In the genomic region with DNA sequence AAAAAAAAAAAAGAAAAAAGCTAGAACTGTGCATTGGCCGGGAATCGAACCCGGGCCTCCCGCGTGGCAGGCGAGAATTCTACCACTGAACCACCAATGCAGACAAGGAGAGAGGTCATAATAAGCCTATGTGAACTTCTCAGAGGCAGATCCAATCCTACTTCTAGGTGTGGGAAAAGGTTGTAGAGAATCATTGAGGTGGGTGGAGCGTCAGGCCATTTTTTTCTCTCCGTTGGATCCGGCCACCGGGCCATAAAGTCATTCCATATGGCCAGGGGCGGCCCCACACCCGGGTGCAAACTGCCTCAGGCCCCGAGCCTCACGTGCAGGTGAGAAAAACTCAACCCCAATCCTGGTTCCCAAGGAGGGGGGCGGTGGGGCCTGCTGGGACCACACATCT, we compare ENCODE assay signal across 8 mouse cellular contexts. TPM values are rescaled to one million over a fixed set of nuclear protein-coding genes. Genes with fewer than 3 reads are reported as not detected.
DNase-seq lines count a peak whose midpoint lies in the region; ATAC-seq and TF ChIP-seq lines count a peak whose summit lies in the region.

No protein-coding gene starts in this region.

- H3K36me3 ChIP-seq in embryonic facial prominence, embryonic 15.5 days = no peaks in the 10 kb centered on the region
- no peaks in the 10 kb centered on the region for H3K36me3 ChIP-seq in heart, embryonic 14.5 days (ENCODE audit: control insufficient read depth, insufficient read depth, low read length)
- H3K36me3 ChIP-seq in liver, embryonic 15.5 days (replicated peaks) = no peaks in the 10 kb centered on the region
- no peaks in the 10 kb centered on the region for H3K36me3 ChIP-seq in neural tube, embryonic 11.5 days (ENCODE audit: control insufficient read depth, insufficient read depth, low read length)
- H3K36me3 ChIP-seq in stomach, postnatal 0 days (ENCODE audit: control insufficient read depth, insufficient read depth, low read length) = no peaks in the 10 kb centered on the region

- peak overlapping the region; percentile 96 for H3K4me2 ChIP-seq in embryonic facial prominence, embryonic 15.5 days (replicated peaks)
- peak overlapping the region; percentile 84 for H3K4me2 ChIP-seq in heart, embryonic 14.5 days (ENCODE audit: low read length)
- H3K4me2 ChIP-seq in liver, embryonic 15.5 days = peak overlapping the region; percentile 98
- peak overlapping the region; percentile 98 for H3K4me2 ChIP-seq in neural tube, embryonic 11.5 days (ENCODE audit: low read depth)
- H3K4me2 ChIP-seq in stomach, postnatal 0 days (replicated peaks; ENCODE audit: low read depth) = peak overlapping the region; percentile 83

- H3K27me3 ChIP-seq in embryonic facial prominence, embryonic 15.5 days = no peaks in the 10 kb centered on the region; the same call in 1 of the 2 replicates
- no peaks in the 10 kb centered on the region for H3K27me3 ChIP-seq in heart, embryonic 14.5 days (ENCODE audit: control insufficient read depth, insufficient read depth, low read length)
- H3K27me3 ChIP-seq in liver, embryonic 15.5 days = peaks cover 74% of the 10 kb centered on the region
- H3K27me3 ChIP-seq in neural tube, embryonic 11.5 days (ENCODE audit: control insufficient read depth, insufficient read depth, low read length) = peaks cover 21% of the 10 kb centered on the region
- no peaks in the 10 kb centered on the region for H3K27me3 ChIP-seq in stomach, postnatal 0 days (ENCODE audit: control insufficient read depth, insufficient read depth, low read length)

- peak overlapping the region; percentile 89 for H3K27ac ChIP-seq in embryonic facial prominence, embryonic 15.5 days (replicated peaks)
- peak overlapping the region in 1 of 2 experiments; percentile 90; a peak in 1 of 4 replicates for H3K27ac ChIP-seq in heart, embryonic 14.5 days (replicated peaks in 1 of 2; ENCODE audit: control insufficient read depth in 1 of 2, insufficient read depth in 1 of 2, low read depth in 2 of 2, low read length in 2 of 2)
- H3K27ac ChIP-seq in liver, embryonic 15.5 days (replicated peaks) = no peak overlapping the region
- H3K27ac ChIP-seq in neural tube, embryonic 11.5 days (ENCODE audit: low read depth, low read length) = no peak overlapping the region
- no peak overlapping the region; the same call in 1 of the 2 replicates for H3K27ac ChIP-seq in stomach, postnatal 0 days (replicated peaks)

- no peak for TF ChIP-seq CTCF in stomach, postnatal 0 days (IDR thresholded peaks at IDR 0.05; ENCODE audit: low read depth)

- H3K4me3 ChIP-seq in embryonic facial prominence, embryonic 15.5 days (replicated peaks) = peak overlapping the region; percentile 91
- peak overlapping the region; percentile 72 to 81 for H3K4me3 ChIP-seq in heart, embryonic 14.5 days (ENCODE audit: control insufficient read depth in 1 of 2, insufficient read depth in 1 of 2, low read depth in 1 of 2, low read length in 2 of 2)
- H3K4me3 ChIP-seq in liver, embryonic 15.5 days (replicated peaks) = peak overlapping the region; percentile 71
- H3K4me3 ChIP-seq in neural tube, embryonic 11.5 days (ENCODE audit: low read depth, low read length) = peak overlapping the region; percentile 75
- H3K4me3 ChIP-seq in stomach, postnatal 0 days (ENCODE audit: low read depth, low read length) = peak overlapping the region; percentile 64

- H3K9me3 ChIP-seq in embryonic facial prominence, embryonic 15.5 days (replicated peaks) = no peaks in the 10 kb centered on the region
- no peaks in the 10 kb centered on the region for H3K9me3 ChIP-seq in heart, embryonic 14.5 days (ENCODE audit: control insufficient read depth, low read length)
- no peaks in the 10 kb centered on the region for H3K9me3 ChIP-seq in liver, embryonic 15.5 days (replicated peaks)
- no peaks in the 10 kb centered on the region for H3K9me3 ChIP-seq in neural tube, embryonic 11.5 days (ENCODE audit: control insufficient read depth, low read length)
- no peaks in the 10 kb centered on the region for H3K9me3 ChIP-seq in stomach, postnatal 0 days (ENCODE audit: control insufficient read depth, low read length)

- no peak for ATAC-seq in embryonic facial prominence, embryonic 15.5 days (ENCODE audit: insufficient number of reproducible peaks, low FRiP score, low TSS enrichment, low read depth)
- no peak for ATAC-seq in heart, embryonic 14.5 days (ENCODE audit: insufficient number of reproducible peaks, insufficient read depth, low FRiP score, low read depth)
- no peak for ATAC-seq in liver, embryonic 15.5 days (ENCODE audit: insufficient read depth)
- ATAC-seq in neural tube, embryonic 11.5 days (ENCODE audit: insufficient read depth, low FRiP score, low TSS enrichment) = peak; percentile 38; the same call in 1 of the 2 replicates
- peak; percentile 35 for ATAC-seq in stomach, postnatal 0 days (ENCODE audit: low FRiP score, low TSS enrichment)

- peaks cover 36% of the 10 kb centered on the region for H3K4me1 ChIP-seq in embryonic facial prominence, embryonic 15.5 days
- H3K4me1 ChIP-seq in heart, embryonic 14.5 days (ENCODE audit: control insufficient read depth in 2 of 2, insufficient read depth in 2 of 2, low read length in 2 of 2) = peaks cover 10 to 28% of the 10 kb centered on the region in 2 experiments
- H3K4me1 ChIP-seq in liver, embryonic 15.5 days (replicated peaks) = peaks cover 65% of the 10 kb centered on the region
- H3K4me1 ChIP-seq in neural tube, embryonic 11.5 days (ENCODE audit: control insufficient read depth, insufficient read depth, low read length) = peaks cover 16% of the 10 kb centered on the region
- H3K4me1 ChIP-seq in stomach, postnatal 0 days (replicated peaks; ENCODE audit: control insufficient read depth, insufficient read depth) = peaks cover 2% of the 10 kb centered on the region; the same call in 1 of the 2 replicates

- no peak overlapping the region for H3K9ac ChIP-seq in embryonic facial prominence, embryonic 15.5 days
- H3K9ac ChIP-seq in heart, embryonic 14.5 days (ENCODE audit: low read length) = peak overlapping the region; percentile 84
- peak overlapping the region; percentile 70 for H3K9ac ChIP-seq in liver, embryonic 15.5 days
- no peak overlapping the region for H3K9ac ChIP-seq in neural tube, embryonic 11.5 days (ENCODE audit: low read length)
- H3K9ac ChIP-seq in stomach, postnatal 0 days (ENCODE audit: low read length) = no peak overlapping the region

- no peak for TF ChIP-seq EP300 in stomach, postnatal 0 days (optimal IDR thresholded peaks at IDR 0.05)

- DNase-seq in 416B (ENCODE audit: low read depth) = peak; percentile 90
- peak; percentile 89 for DNase-seq in adrenal gland, postnatal 14 days
- DNase-seq in kidney, postnatal 10 days = peak; percentile 90
- DNase-seq in neural tube, embryonic 11.5 days (ENCODE audit: low spot score) = peak; percentile 88
- peak; percentile 90 for DNase-seq in stomach, postnatal 0 days (ENCODE audit: low spot score)

- under 1% methylated on average over 15 of the region's 15 CpGs for WGBS in embryonic facial prominence, embryonic 15.5 days
- 4% methylated on average over 15 of the region's 15 CpGs for WGBS in heart, embryonic 14.5 days
- WGBS in liver, embryonic 15.5 days (ENCODE audit: insufficient replicate concordance) = 2% methylated on average over 15 of the region's 15 CpGs
- WGBS in neural tube, embryonic 11.5 days = under 1% methylated on average over 15 of the region's 15 CpGs
- WGBS in stomach, postnatal 0 days = 2% methylated on average over 15 of the region's 15 CpGs

RNA-seq across cellular contexts. Expression of a gene that starts 1.4 kb away (rescaled TPM):
- 0.37 TPM in 1 of 2 replicates, not detected in the other for total RNA-seq in adrenal gland, postnatal 14 days (2021)
- polyA plus RNA-seq in embryonic facial prominence, embryonic 15.5 days (2015; fragmentation: Nextera tagmentation; extraction: Ambion mirVana) = 0.55 and 0.64 TPM in 2 replicates
- 0.43 and 0.47 TPM in 2 replicates for polyA plus RNA-seq in heart, embryonic 14.5 days (2014; fragmentation: Nextera tagmentation; extraction: Ambion mirVana)
- 0.12 and 0.18 TPM in 2 replicates for polyA plus RNA-seq in liver, embryonic 15.5 days (2015; fragmentation: Nextera tagmentation; extraction: Ambion mirVana)
- polyA plus RNA-seq in neural tube, embryonic 11.5 days (2014; fragmentation: Nextera tagmentation; extraction: Ambion mirVana) = 0.33 TPM in 1 of 2 replicates, not detected in the other
- 0.29 and 0.41 TPM in 2 replicates for polyA plus RNA-seq in stomach, postnatal 0 days (2015; fragmentation: Nextera tagmentation; extraction: Ambion mirVana)

RNA-seq across cellular contexts. Expression of a gene that starts 3.6 kb away (rescaled TPM):
- 0.38 and 0.41 TPM in 2 replicates for total RNA-seq in adrenal gland, postnatal 14 days (2021)
- 0.35 and 0.51 TPM in 2 replicates for polyA plus RNA-seq in embryonic facial prominence, embryonic 15.5 days (2015; fragmentation: Nextera tagmentation; extraction: Ambion mirVana)
- 0.28 and 1.2 TPM in 2 replicates for polyA plus RNA-seq in heart, embryonic 14.5 days (2014; fragmentation: Nextera tagmentation; extraction: Ambion mirVana)
- 0.07 TPM in 1 of 2 replicates, not detected in the other for polyA plus RNA-seq in liver, embryonic 15.5 days (2015; fragmentation: Nextera tagmentation; extraction: Ambion mirVana)
- 0.24 TPM in 1 of 2 replicates, not detected in the other for polyA plus RNA-seq in neural tube, embryonic 11.5 days (2014; fragmentation: Nextera tagmentation; extraction: Ambion mirVana)
- polyA plus RNA-seq in stomach, postnatal 0 days (2015; fragmentation: Nextera tagmentation; extraction: Ambion mirVana) = 0.24 and 0.41 TPM in 2 replicates

RNA-seq across cellular contexts. Expression of a gene that starts 6.9 kb away (rescaled TPM):
- 1.2 and 1.6 TPM in 2 replicates for total RNA-seq in adrenal gland, postnatal 14 days (2021)
- polyA plus RNA-seq in embryonic facial prominence, embryonic 15.5 days (2015; fragmentation: Nextera tagmentation; extraction: Ambion mirVana) = 7.6 and 8.9 TPM in 2 replicates
- polyA plus RNA-seq in heart, embryonic 14.5 days (2014; fragmentation: Nextera tagmentation; extraction: Ambion mirVana) = 0.09 and 0.15 TPM in 2 replicates
- polyA plus RNA-seq in liver, embryonic 15.5 days (2015; fragmentation: Nextera tagmentation; extraction: Ambion mirVana) = 0.13 TPM in 1 of 2 replicates, not detected in the other
- 0.08 and 0.66 TPM in 2 replicates for polyA plus RNA-seq in neural tube, embryonic 11.5 days (2014; fragmentation: Nextera tagmentation; extraction: Ambion mirVana)
- polyA plus RNA-seq in stomach, postnatal 0 days (2015; fragmentation: Nextera tagmentation; extraction: Ambion mirVana) = 20.2 and 22.5 TPM in 2 replicates

RNA-seq across cellular contexts. Expression of a gene that starts 23.7 kb away (rescaled TPM):
- total RNA-seq in adrenal gland, postnatal 14 days (2021) = 116 and 118 TPM in 2 replicates
- polyA plus RNA-seq in embryonic facial prominence, embryonic 15.5 days (2015; fragmentation: Nextera tagmentation; extraction: Ambion mirVana) = 29.6 and 34.4 TPM in 2 replicates
- 16.0 and 17.8 TPM in 2 replicates for polyA plus RNA-seq in heart, embryonic 14.5 days (2014; fragmentation: Nextera tagmentation; extraction: Ambion mirVana)
- 6.4 and 7.6 TPM in 2 replicates for polyA plus RNA-seq in liver, embryonic 15.5 days (2015; fragmentation: Nextera tagmentation; extraction: Ambion mirVana)
- polyA plus RNA-seq in neural tube, embryonic 11.5 days (2014; fragmentation: Nextera tagmentation; extraction: Ambion mirVana) = 10.7 and 10.9 TPM in 2 replicates
- polyA plus RNA-seq in stomach, postnatal 0 days (2015; fragmentation: Nextera tagmentation; extraction: Ambion mirVana) = 7.7 and 13.1 TPM in 2 replicates

RNA-seq across cellular contexts. Expression of a gene that starts 30.5 kb away (rescaled TPM):
- total RNA-seq in adrenal gland, postnatal 14 days (2021) = 111 and 139 TPM in 2 replicates
- 111 and 149 TPM in 2 replicates for polyA plus RNA-seq in embryonic facial prominence, embryonic 15.5 days (2015; fragmentation: Nextera tagmentation; extraction: Ambion mirVana)
- 81.5 and 93.9 TPM in 2 replicates for polyA plus RNA-seq in heart, embryonic 14.5 days (2014; fragmentation: Nextera tagmentation; extraction: Ambion mirVana)
- 14.9 and 19.6 TPM in 2 replicates for polyA plus RNA-seq in liver, embryonic 15.5 days (2015; fragmentation: Nextera tagmentation; extraction: Ambion mirVana)
- 112 TPM in 2 replicates for polyA plus RNA-seq in neural tube, embryonic 11.5 days (2014; fragmentation: Nextera tagmentation; extraction: Ambion mirVana)
- polyA plus RNA-seq in stomach, postnatal 0 days (2015; fragmentation: Nextera tagmentation; extraction: Ambion mirVana) = 43.0 and 53.7 TPM in 2 replicates

Comparison
In these comparisons a context has a peak if more than half of its experiments do, and no peak if none do; other contexts are left out.
1. ATAC-seq: peak in neural tube, embryonic 11.5 days (single experiment) and stomach, postnatal 0 days (single experiment); none in embryonic facial prominence, embryonic 15.5 days (single experiment), heart, embryonic 14.5 days (single experiment) and liver, embryonic 15.5 days (single experiment).
2. H3K9ac ChIP-seq: peak in heart, embryonic 14.5 days (single experiment) and liver, embryonic 15.5 days (single experiment); none in embryonic facial prominence, embryonic 15.5 days (single experiment), neural tube, embryonic 11.5 days (single experiment) and stomach, postnatal 0 days (single experiment).
3. Peak in every context shown above with its lines, with median percentiles within 50 percentile points of each other: DNase-seq, H3K4me2 ChIP-seq and H3K4me3 ChIP-seq.